Mouse (Mus musculus): ENCODE data around the gene Cul7. TPM values are rescaled to one million over a fixed set of nuclear protein-coding genes. Genes with fewer than 3 reads are reported as not detected.

Cul7 gene
- polyA plus RNA-seq, 1 experiment from 2014 or later: 16.0 TPM

- DNase-seq (ENCODE audit: low spot score): peak; percentile 38
Measured at GRCm38 (mm10) chr17:46703971-46704886, 54.1 kb downstream of the Cul7 start.

DNA sequence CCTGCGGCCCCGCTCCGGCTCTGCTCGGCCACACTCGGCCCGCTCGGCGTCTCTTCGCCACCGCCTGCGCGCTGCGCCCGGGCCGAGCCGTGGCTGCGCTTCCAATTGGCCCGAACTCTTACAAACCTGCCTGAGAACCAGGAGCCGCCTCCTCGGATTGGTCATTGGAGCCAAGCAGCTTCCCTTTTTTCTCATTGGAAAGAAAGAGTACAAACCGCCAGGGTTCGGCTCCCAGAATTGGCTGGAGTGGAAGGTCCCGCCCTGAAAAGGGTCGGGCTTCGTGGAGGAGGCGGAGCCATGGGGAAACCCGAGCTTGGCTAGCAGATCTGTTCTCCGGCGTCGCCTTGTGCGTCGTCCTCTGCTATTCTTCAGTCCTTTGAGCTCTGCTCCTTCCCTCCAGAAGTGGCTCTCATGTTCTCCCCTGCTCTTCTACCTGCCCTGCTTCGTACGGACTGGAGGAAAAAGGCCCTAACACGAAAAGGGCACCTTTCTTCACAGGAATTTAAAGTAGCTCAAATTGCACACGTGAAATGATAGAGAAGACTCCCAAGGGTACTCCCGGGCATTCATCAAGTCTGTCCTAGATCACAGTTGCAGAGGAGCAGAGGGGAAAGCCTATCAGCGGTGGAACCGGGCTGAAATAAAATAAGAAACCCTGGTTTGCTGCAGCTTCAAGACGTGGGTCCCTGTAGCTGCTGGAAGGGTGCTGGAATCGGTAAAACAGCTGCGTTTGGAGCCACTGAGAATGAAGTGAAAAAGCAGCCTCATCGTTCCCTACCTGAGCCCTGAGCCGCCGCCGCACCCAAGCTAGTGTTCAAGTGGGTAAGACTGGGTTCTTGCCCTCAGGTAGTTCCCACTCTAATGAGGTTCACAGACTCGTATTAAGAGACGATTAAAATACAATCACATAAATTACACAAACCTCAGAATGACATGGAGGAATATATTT lies 55.0 kb downstream of the Cul7 start, which contains the start of gene Ppp2r5d:
Ppp2r5d (minus strand) TSS at position 225 of the 949 bp plus-strand sequence.
- peak; percentile 98 for DNase-seq (ENCODE audit: low spot score)

DNA sequence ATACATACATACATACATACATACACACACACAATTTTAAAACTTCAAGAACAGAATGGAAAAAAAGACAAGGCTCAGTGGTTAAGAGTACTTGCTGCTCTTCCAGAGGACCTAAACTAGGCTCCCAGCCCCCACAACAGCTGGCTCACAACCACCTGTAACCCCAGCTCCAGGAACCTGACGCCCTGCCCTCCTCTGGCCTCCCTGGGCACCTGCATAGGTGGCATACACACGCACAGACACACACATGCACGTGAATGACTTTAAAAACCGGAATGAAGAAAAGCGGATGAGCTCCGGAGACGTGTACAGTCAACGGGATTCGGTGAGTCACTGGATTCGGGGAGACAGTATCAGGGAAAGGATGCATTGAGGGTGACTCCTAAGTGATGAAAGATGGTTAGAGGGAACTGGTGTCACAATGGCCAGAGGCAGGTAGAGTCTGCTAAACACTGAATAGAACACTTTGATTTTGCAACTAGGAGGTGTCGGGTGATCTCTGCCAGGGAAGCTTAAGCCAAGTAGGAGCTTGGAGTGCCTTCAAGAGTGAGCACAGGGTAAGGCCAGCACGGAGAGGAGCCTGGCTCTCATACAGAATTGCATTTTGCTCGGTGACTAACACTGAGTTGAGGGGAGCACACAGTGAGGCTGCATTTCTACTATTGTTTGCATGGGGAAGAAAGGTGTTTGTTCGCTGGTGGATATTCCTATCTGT lies 56.4 kb downstream of the Cul7 start:
- DNase-seq (ENCODE audit: low spot score): no peak

- DNase-seq (ENCODE audit: low spot score): peak; percentile 94
Measured at GRCm38 (mm10) chr17:46710959-46711597, 60.9 kb downstream of the Cul7 start, which contains the start of gene Pex6. TSS of gene Pex6 (plus strand) at chr17:46711463.

GRCm38 (mm10) chr17:46711612-46712271 lies 61.6 kb downstream of the Cul7 start:
- no peak for DNase-seq (ENCODE audit: low spot score)

GRCm38 (mm10) chr17:46712442-46712841 lies 62.3 kb downstream of the Cul7 start:
- DNase-seq (ENCODE audit: low spot score): peak; percentile 41

DNA sequence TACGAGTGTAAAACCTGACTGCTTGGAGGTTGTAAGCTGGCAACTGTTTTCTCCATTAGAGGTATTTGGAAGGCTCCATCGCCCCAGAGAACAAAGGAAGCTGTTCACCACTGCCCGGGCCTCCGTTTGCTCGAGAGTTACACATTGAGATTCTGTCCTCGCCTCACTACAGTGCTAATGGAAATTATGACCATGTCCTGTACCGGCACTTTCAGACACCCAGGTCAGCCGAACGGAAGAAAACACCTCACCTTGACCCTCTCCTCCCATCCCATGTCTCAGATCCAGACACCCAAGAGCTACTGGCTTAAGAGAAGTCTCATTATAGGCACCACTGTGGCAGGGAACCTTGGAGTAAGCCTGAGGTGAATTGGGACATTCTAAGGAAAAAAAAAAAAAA lies 63.7 kb downstream of the Cul7 start:
- DNase-seq (ENCODE audit: low spot score): no peak

Other genes with a start within 250 kb of the Cul7 start
- gene Crip3, start 221.4 kb upstream of the Cul7 start, polyA plus RNA-seq (2015; fragmentation: Nextera tagmentation; extraction: Ambion mirVana): 294 and 308 TPM in 2 replicates
- gene Slc22a7, start 211.9 kb upstream of the Cul7 start, polyA plus RNA-seq (2015; fragmentation: Nextera tagmentation; extraction: Ambion mirVana): 6.4 and 9.4 TPM in 2 replicates
- gene Ttbk1, start 162.7 kb upstream of the Cul7 start, polyA plus RNA-seq (2015; fragmentation: Nextera tagmentation; extraction: Ambion mirVana): 0.08 TPM in 1 of 2 replicates, not detected in the other
- gene Dnph1, start 153.6 kb upstream of the Cul7 start, polyA plus RNA-seq (2015; fragmentation: Nextera tagmentation; extraction: Ambion mirVana): 28.3 and 33.7 TPM in 2 replicates
- gene Cul9, start 103.9 kb upstream of the Cul7 start, polyA plus RNA-seq (2015; fragmentation: Nextera tagmentation; extraction: Ambion mirVana): 2.5 and 2.8 TPM in 2 replicates
- gene Srf, start 94.2 kb upstream of the Cul7 start, polyA plus RNA-seq (2015; fragmentation: Nextera tagmentation; extraction: Ambion mirVana): 5.0 and 7.5 TPM in 2 replicates
- 24.7 and 25.1 TPM in 2 replicates for gene Ptk7, start 20.8 kb upstream of the Cul7 start, polyA plus RNA-seq (2015; fragmentation: Nextera tagmentation; extraction: Ambion mirVana)
- 17.7 and 18.4 TPM in 2 replicates for gene Klc4, start 4.3 kb upstream of the Cul7 start, polyA plus RNA-seq (2015; fragmentation: Nextera tagmentation; extraction: Ambion mirVana)
- 110 and 113 TPM in 2 replicates for gene Mrpl2, start 4.1 kb upstream of the Cul7 start, polyA plus RNA-seq (2015; fragmentation: Nextera tagmentation; extraction: Ambion mirVana)
- 53.2 and 68.6 TPM in 2 replicates for gene Rrp36, start 24.0 kb downstream of the Cul7 start, polyA plus RNA-seq (2015; fragmentation: Nextera tagmentation; extraction: Ambion mirVana)
- gene Mea1, start 28.5 kb downstream of the Cul7 start, polyA plus RNA-seq (2015; fragmentation: Nextera tagmentation; extraction: Ambion mirVana): 106 and 109 TPM in 2 replicates
- 77.8 and 78.6 TPM in 2 replicates for gene Klhdc3, start 30.6 kb downstream of the Cul7 start, polyA plus RNA-seq (2015; fragmentation: Nextera tagmentation; extraction: Ambion mirVana)
- 54.0 and 56.6 TPM in 2 replicates for gene Ppp2r5d, start 54.8 kb downstream of the Cul7 start, polyA plus RNA-seq (2015; fragmentation: Nextera tagmentation; extraction: Ambion mirVana)
- gene Pex6, start 61.1 kb downstream of the Cul7 start, polyA plus RNA-seq (2015; fragmentation: Nextera tagmentation; extraction: Ambion mirVana): 22.8 and 23.3 TPM in 2 replicates
- 2.9 and 3.0 TPM in 2 replicates for gene Gnmt, start 78.8 kb downstream of the Cul7 start, polyA plus RNA-seq (2015; fragmentation: Nextera tagmentation; extraction: Ambion mirVana)
- 55.1 and 58.0 TPM in 2 replicates for gene Cnpy3, start 101.9 kb downstream of the Cul7 start, polyA plus RNA-seq (2015; fragmentation: Nextera tagmentation; extraction: Ambion mirVana)
- 118 and 120 TPM in 2 replicates for gene Ptcra, start 113.4 kb downstream of the Cul7 start, polyA plus RNA-seq (2015; fragmentation: Nextera tagmentation; extraction: Ambion mirVana)
- 112 and 116 TPM in 2 replicates for gene 2310039H08Rik, start 122.3 kb downstream of the Cul7 start, polyA plus RNA-seq (2015; fragmentation: Nextera tagmentation; extraction: Ambion mirVana)
- 136 and 137 TPM in 2 replicates for gene Rpl7l1, start 132.3 kb downstream of the Cul7 start, polyA plus RNA-seq (2015; fragmentation: Nextera tagmentation; extraction: Ambion mirVana)
- 4.5 and 5.6 TPM in 2 replicates for gene Bicral, start 208.1 kb downstream of the Cul7 start, polyA plus RNA-seq (2015; fragmentation: Nextera tagmentation; extraction: Ambion mirVana)
- gene Tbcc, start 240.3 kb downstream of the Cul7 start, polyA plus RNA-seq (2015; fragmentation: Nextera tagmentation; extraction: Ambion mirVana): 54.1 and 60.3 TPM in 2 replicates

All from thymus, postnatal 0 days (tissue).